Mouse (Mus musculus) spleen, postnatal 4 days (tissue): ENCODE data around the gene Ccrl2.

Experiments
- DNase-seq, 2 experiments: peaks; one replicate each; pipeline ENCODE4 v3.0.0; 2022; ENCODE audit warnings: low spot score in 2 of 2

The Ccrl2 gene

GRCm38 (mm10) chr9:111056798-111057543 is at the start of gene Ccrl2:
TSS of gene Ccrl2 (minus strand) at chr9:111057519.
- DNase-seq: peak; percentile 81 to 82

GRCm38 (mm10) chr9:111103893-111104292 is 46.6 kb upstream of the Ccrl2 start:
- DNase-seq: no peak

- DNase-seq: no peak
Measured at GRCm38 (mm10) chr9:111103293-111103692, 46.0 kb upstream of the Ccrl2 start.

GRCm38 (mm10) chr9:111100406-111100805 is 43.1 kb upstream of the Ccrl2 start:
- no peak for DNase-seq

GRCm38 (mm10) chr9:111097543-111097942 is 40.2 kb upstream of the Ccrl2 start:
- DNase-seq: no peak

- no peak for DNase-seq
Measured at GRCm38 (mm10) chr9:111096419-111097326, 39.4 kb upstream of the Ccrl2 start.

- no peak for DNase-seq
Measured at GRCm38 (mm10) chr9:111095710-111096109, 38.4 kb upstream of the Ccrl2 start.

- no peak for DNase-seq
Measured at GRCm38 (mm10) chr9:111094626-111095025, 37.3 kb upstream of the Ccrl2 start.

GRCm38 (mm10) chr9:111093094-111093493 is 35.8 kb upstream of the Ccrl2 start:
- DNase-seq: peak; percentile 43 to 80

- no peak for DNase-seq
Measured at GRCm38 (mm10) chr9:111092657-111093056, 35.3 kb upstream of the Ccrl2 start.

- no peak for DNase-seq
Measured at GRCm38 (mm10) chr9:111088886-111089285, 31.6 kb upstream of the Ccrl2 start.

- no peak for DNase-seq
Measured at GRCm38 (mm10) chr9:111087960-111088359, 30.6 kb upstream of the Ccrl2 start.

- no peak for DNase-seq
Measured at GRCm38 (mm10) chr9:111086995-111087606, 29.8 kb upstream of the Ccrl2 start.

- DNase-seq: no peak
Measured at GRCm38 (mm10) chr9:111086137-111086536, 28.8 kb upstream of the Ccrl2 start.

GRCm38 (mm10) chr9:111085329-111085728 is 28.0 kb upstream of the Ccrl2 start:
- no peak for DNase-seq

- no peak for DNase-seq
Measured at GRCm38 (mm10) chr9:111081765-111082164, 24.4 kb upstream of the Ccrl2 start.

- DNase-seq: no peak
Measured at GRCm38 (mm10) chr9:111080801-111081200, 23.5 kb upstream of the Ccrl2 start.

GRCm38 (mm10) chr9:111077745-111078144 is 20.4 kb upstream of the Ccrl2 start:
- no peak for DNase-seq

- no peak for DNase-seq
Measured at GRCm38 (mm10) chr9:111072971-111073370, 15.7 kb upstream of the Ccrl2 start.

- DNase-seq: no peak
Measured at GRCm38 (mm10) chr9:111072175-111072574, 14.9 kb upstream of the Ccrl2 start.

- peak; percentile 71 to 86 for DNase-seq
Measured at GRCm38 (mm10) chr9:111070546-111070961, 13.2 kb upstream of the Ccrl2 start.

GRCm38 (mm10) chr9:111067052-111067451 is 9.7 kb upstream of the Ccrl2 start:
- DNase-seq: no peak
